Mouse (Mus musculus): Measurements from ENCODE around the gene Dpm1.

DNA sequence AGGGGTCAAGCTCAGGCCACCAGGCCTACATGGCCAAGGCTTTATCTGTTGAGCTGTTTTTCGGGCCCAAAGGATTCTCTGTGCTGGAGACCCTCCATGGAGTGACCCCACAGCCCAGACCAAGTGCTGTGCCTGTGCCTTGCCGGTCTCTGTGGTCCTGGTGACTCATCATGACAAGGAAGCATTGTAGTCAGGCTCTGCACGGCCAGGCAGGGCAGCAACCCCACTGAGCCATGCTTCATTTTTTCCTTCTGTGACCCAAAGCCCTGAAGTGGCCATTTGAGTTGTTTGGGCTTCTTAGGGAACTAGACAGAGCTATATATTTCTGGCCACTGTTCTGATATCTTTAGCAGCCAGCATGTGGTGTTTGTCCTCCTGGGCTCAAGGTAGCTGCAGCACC, 62.6 kb downstream of the Dpm1 start:
- no peak for TF ChIP-seq CTCF (IDR thresholded peaks at IDR 0.05; ENCODE audit: low read depth, low read length)
- no peak for TF ChIP-seq POLR2A (IDR thresholded peaks at IDR 0.05; ENCODE audit: insufficient read depth, low read length)
